Mouse (Mus musculus) liver, embryonic 15.5 days (tissue): ENCODE data around the gene Rnf121. TPM values are rescaled to one million over a fixed set of nuclear protein-coding genes. Genes with fewer than 3 reads are reported as not detected.

ENCODE experiments used
- ATAC-seq: fragments of 200-750 bp; cut with Nextera tagmentation; 2 replicates; pipeline ENCODE4 v1.8.0; 2017; ENCODE audit warnings: moderate number of reproducible peaks, mild to moderate bottlenecking, moderate library complexity; ENCODE audit not compliant: insufficient read depth
- H3K27ac ChIP-seq: fragments of 300-500 bp; sonication (generic); replicated peaks from 2 replicates; pipeline ENCODE4 v1.5.1; 2015; ENCODE audit warnings: mild to moderate bottlenecking, inconsistent platforms
- H3K27me3 ChIP-seq: fragments of 300-500 bp; sonication (generic); 2 replicates; pipeline ENCODE4 v1.6.1; 2015; ENCODE audit warnings: mild to moderate bottlenecking, inconsistent platforms
- H3K36me3 ChIP-seq: fragments of 300-500 bp; sonication (generic); replicated peaks from 2 replicates; pipeline ENCODE4 v1.6.1; 2015; ENCODE audit warnings: moderate library complexity, mild to moderate bottlenecking, inconsistent platforms
- H3K4me1 ChIP-seq: fragments of 300-500 bp; sonication (generic); replicated peaks from 2 replicates; pipeline ENCODE4 v1.6.1; 2015; ENCODE audit warnings: inconsistent platforms
- H3K4me2 ChIP-seq: fragments of 300-500 bp; sonication (generic); 2 replicates; pipeline ENCODE4 v1.6.1; 2015; ENCODE audit warnings: moderate library complexity, mild to moderate bottlenecking, inconsistent platforms
- H3K4me3 ChIP-seq: fragments of 300-500 bp; sonication (generic); replicated peaks from 2 replicates; pipeline ENCODE4 v1.5.1; 2015; ENCODE audit warnings: mild to moderate bottlenecking, inconsistent platforms
- H3K9ac ChIP-seq: fragments of 300-500 bp; sonication (generic); 2 replicates; pipeline ENCODE4 v1.6.1; 2015; ENCODE audit warnings: moderate library complexity, mild to moderate bottlenecking, inconsistent platforms
- H3K9me3 ChIP-seq: fragments of 300-500 bp; sonication (generic); replicated peaks from 2 replicates; pipeline ENCODE4 v1.6.1; 2016; ENCODE audit warnings: inconsistent platforms
- WGBS: fragments of 180-500 bp; shearing (Covaris S2); methylation state at CpG from one replicate; pipeline ENCODE4 v1.1.7; 2015; ENCODE audit warnings: mixed read lengths; ENCODE audit not compliant: insufficient replicate concordance; 5-methylcytosine and 5-hydroxymethylcytosine counted together
- polyA plus RNA-seq: library from polyadenylated mRNA; unstranded; fragments of >200 nt; fragmentation: Nextera tagmentation; extraction: Ambion mirVana; gene quantifications from 2 replicates; pipeline ENCODE4 v1.2.1, GENCODE M21; 2015

The Rnf121 gene
- polyA plus RNA-seq, 1 experiment from 2014 or later = 11.5 TPM

DNA sequence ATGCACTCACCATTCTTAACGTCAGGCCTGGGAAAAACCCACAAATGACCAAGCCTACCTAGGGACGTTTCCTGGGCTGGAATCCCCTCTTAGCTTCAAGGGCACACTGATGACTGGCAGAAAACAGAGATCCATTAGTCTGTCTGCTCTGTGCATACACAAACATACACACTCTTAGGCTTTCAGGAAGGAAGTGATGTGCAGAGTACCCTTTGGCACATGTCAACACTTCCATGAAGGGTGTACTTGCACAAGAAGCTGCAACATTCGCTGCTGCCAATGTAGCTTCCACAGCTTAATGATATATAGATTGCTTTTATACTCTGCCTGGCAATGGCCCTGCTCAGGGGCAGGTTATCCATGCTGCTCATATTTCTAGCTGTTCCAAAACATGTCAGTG lies 45.9 kb downstream of the Rnf121 start:
- H3K4me1 ChIP-seq = peaks cover 9% of the 10 kb centered on the region; the same call in 1 of the 2 replicates
- no peaks in the 10 kb centered on the region for H3K27me3 ChIP-seq
- no peak overlapping the region for H3K9ac ChIP-seq
- H3K4me2 ChIP-seq = no peak overlapping the region
- no peak for ATAC-seq
- peaks cover 94% of the 10 kb centered on the region for H3K36me3 ChIP-seq
- H3K4me3 ChIP-seq = no peak overlapping the region
- 61% methylated on average over 3 of the region's 3 CpGs for WGBS
- no peaks in the 10 kb centered on the region for H3K9me3 ChIP-seq
- H3K27ac ChIP-seq = no peak overlapping the region; the same call in 1 of the 2 replicates

- no peak within 1 kb of the TSS for H3K9ac ChIP-seq
- no peak within 1 kb of the TSS for H3K4me2 ChIP-seq
- H3K27me3 ChIP-seq = no peaks in the 10 kb centered on the region
- no peak within 1 kb of the TSS for H3K4me3 ChIP-seq
- H3K36me3 ChIP-seq = peaks cover 96% of the 10 kb centered on the region
- H3K9me3 ChIP-seq = no peaks in the 10 kb centered on the region
- WGBS = 76% methylated on average over 3 of the region's 3 CpGs
- no peak for ATAC-seq
- H3K4me1 ChIP-seq = peaks cover 9% of the 10 kb centered on the region; the same call in 1 of the 2 replicates
- peak within 1 kb of the TSS; percentile 29; the same call in 1 of the 2 replicates for H3K27ac ChIP-seq
Measured at GRCm38 (mm10) chr7:102018590-102018989, 46.7 kb downstream of the Rnf121 start, which contains the start of gene Il18bp. Gene Il18bp, minus strand, starts transcription at chr7:102018690.

GRCm38 (mm10) chr7:102018034-102018433 lies 47.2 kb downstream of the Rnf121 start:
- Histone ChIP-seq H3K27me3 (no peaks in the 10 kb centered on the region), H3K9me3 (no peaks in the 10 kb centered on the region), H3K4me2 (no peak overlapping the region), H3K36me3 (peaks cover 97% of the 10 kb centered on the region), H3K27ac (0 out of 2 replicates have a peak overlapping the region, but pooled peaks have one; percentile 29), H3K4me1 (peaks cover 9% of the 10 kb centered on the region; the same call in 1 of the 2 replicates), H3K9ac (no peak overlapping the region), H3K4me3 (no peak overlapping the region)
- ATAC-seq = no peak
- 73% methylated on average over 7 of the region's 7 CpGs for WGBS

GRCm38 (mm10) chr7:102017452-102017851 lies 47.8 kb downstream of the Rnf121 start:
- Histone ChIP-seq H3K27ac (no peak overlapping the region), H3K9me3 (no peaks in the 10 kb centered on the region), H3K36me3 (peaks cover 97% of the 10 kb centered on the region), H3K4me3 (no peak overlapping the region), H3K4me2 (no peak overlapping the region), H3K9ac (no peak overlapping the region), H3K4me1 (peaks cover 9% of the 10 kb centered on the region; the same call in 1 of the 2 replicates), H3K27me3 (no peaks in the 10 kb centered on the region)
- WGBS = 65% methylated on average over 5 of the region's 5 CpGs
- ATAC-seq = no peak

DNA sequence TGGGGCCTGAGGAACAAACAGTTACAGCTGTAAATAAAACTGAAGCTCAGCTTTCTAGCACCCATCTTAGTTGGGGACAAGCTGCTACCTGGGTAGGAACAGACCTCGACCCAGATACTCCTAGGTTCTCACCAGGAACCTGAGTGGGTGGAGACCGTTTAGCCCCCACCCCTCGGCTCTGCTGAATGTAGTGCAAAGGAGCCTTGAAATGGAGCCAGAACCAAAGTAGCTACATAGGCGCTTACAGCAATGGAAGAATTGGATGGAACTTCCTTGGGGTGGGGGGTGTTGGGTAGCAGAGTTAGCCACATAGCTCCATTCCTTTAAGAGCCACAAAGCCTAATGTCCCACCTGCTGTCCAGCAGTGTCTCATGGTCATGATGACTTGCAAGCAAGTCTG lies 48.3 kb downstream of the Rnf121 start:
- no peaks in the 10 kb centered on the region for H3K9me3 ChIP-seq
- no peaks in the 10 kb centered on the region for H3K27me3 ChIP-seq
- 76% methylated on average over 4 of the region's 4 CpGs for WGBS
- no peak overlapping the region for H3K27ac ChIP-seq
- no peak overlapping the region for H3K4me3 ChIP-seq
- no peak overlapping the region for H3K9ac ChIP-seq
- no peak overlapping the region for H3K4me2 ChIP-seq
- H3K4me1 ChIP-seq = peaks cover 9% of the 10 kb centered on the region; the same call in 1 of the 2 replicates
- ATAC-seq = no peak
- peaks cover 97% of the 10 kb centered on the region for H3K36me3 ChIP-seq

- Histone ChIP-seq H3K36me3 (peaks cover 100% of the 10 kb centered on the region), H3K4me3 (no peak overlapping the region), H3K4me2 (no peak overlapping the region), H3K27ac (no peak overlapping the region), H3K4me1 (peaks cover 11% of the 10 kb centered on the region; the same call in 1 of the 2 replicates), H3K9ac (no peak overlapping the region), H3K27me3 (no peaks in the 10 kb centered on the region), H3K9me3 (no peaks in the 10 kb centered on the region)
- no peak for ATAC-seq
- 85% methylated on average over 2 of the region's 2 CpGs for WGBS
Measured at GRCm38 (mm10) chr7:102014995-102015394, 50.3 kb downstream of the Rnf121 start.

DNA sequence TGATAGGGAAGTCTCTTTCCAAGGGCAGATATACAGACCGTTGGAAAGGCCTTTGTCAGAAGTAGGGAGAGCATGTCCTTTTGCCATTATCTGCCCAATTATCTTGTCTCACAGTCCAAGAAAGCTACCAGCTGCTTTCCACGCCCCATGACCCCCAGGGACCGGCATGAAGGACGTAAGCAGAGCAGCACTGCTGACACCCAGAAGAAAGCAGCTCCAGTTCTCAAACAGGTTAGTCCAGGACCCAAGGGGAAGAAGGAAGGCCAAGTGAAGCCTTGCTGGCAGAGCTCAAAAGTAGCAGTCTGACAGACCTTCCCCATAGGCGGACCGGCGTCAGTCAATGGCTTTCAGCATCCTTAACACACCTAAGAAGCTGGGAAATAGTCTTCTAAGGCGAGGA lies 51.9 kb downstream of the Rnf121 start:
- Histone ChIP-seq H3K4me2 (no peak overlapping the region), H3K9ac (no peak overlapping the region), H3K9me3 (no peaks in the 10 kb centered on the region), H3K27ac (no peak overlapping the region), H3K36me3 (peaks cover 100% of the 10 kb centered on the region), H3K27me3 (no peaks in the 10 kb centered on the region), H3K4me1 (peaks cover 24% of the 10 kb centered on the region), H3K4me3 (no peak overlapping the region)
- no peak for ATAC-seq
- WGBS = 88% methylated on average over 8 of the region's 8 CpGs

- H3K9ac ChIP-seq = no peak overlapping the region
- H3K4me3 ChIP-seq = no peak overlapping the region
- no peaks in the 10 kb centered on the region for H3K27me3 ChIP-seq
- H3K4me1 ChIP-seq = peaks cover 23% of the 10 kb centered on the region
- no peak overlapping the region for H3K27ac ChIP-seq
- H3K9me3 ChIP-seq = no peaks in the 10 kb centered on the region
- no peak for ATAC-seq
- peaks cover 99% of the 10 kb centered on the region for H3K36me3 ChIP-seq
- H3K4me2 ChIP-seq = no peak overlapping the region
- WGBS = 86% methylated on average over 9 of the region's 9 CpGs
Measured at GRCm38 (mm10) chr7:102011855-102012254, 53.4 kb downstream of the Rnf121 start.

DNA sequence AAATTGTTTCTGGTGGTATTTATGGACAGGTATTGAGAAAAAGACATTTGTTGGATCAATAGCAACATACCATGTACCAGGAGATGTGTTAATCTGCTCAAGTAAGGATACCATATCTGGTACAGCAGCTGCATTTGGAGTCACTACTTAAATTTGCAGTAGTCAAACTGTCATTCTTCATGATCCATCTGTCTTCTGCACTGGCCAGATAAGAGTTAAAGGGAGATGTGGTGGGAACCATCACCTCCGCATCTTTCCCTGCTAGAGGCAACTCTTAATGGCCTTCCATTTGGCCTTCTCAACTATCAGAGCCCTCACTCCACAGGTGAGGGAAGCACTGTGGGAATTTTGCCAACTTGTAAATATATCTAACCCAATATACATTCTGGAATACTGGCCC lies 58.7 kb downstream of the Rnf121 start:
- Histone ChIP-seq H3K9ac (no peak overlapping the region), H3K4me1 (peaks cover 59% of the 10 kb centered on the region), H3K36me3 (peaks cover 96% of the 10 kb centered on the region), H3K4me3 (no peak overlapping the region), H3K9me3 (no peaks in the 10 kb centered on the region), H3K27me3 (no peaks in the 10 kb centered on the region), H3K4me2 (peak overlapping the region; percentile 29), H3K27ac (peak overlapping the region; percentile 56)
- peak; percentile 85 for ATAC-seq
- WGBS = 13% methylated on average over 1 of the region's 1 CpGs

DNA sequence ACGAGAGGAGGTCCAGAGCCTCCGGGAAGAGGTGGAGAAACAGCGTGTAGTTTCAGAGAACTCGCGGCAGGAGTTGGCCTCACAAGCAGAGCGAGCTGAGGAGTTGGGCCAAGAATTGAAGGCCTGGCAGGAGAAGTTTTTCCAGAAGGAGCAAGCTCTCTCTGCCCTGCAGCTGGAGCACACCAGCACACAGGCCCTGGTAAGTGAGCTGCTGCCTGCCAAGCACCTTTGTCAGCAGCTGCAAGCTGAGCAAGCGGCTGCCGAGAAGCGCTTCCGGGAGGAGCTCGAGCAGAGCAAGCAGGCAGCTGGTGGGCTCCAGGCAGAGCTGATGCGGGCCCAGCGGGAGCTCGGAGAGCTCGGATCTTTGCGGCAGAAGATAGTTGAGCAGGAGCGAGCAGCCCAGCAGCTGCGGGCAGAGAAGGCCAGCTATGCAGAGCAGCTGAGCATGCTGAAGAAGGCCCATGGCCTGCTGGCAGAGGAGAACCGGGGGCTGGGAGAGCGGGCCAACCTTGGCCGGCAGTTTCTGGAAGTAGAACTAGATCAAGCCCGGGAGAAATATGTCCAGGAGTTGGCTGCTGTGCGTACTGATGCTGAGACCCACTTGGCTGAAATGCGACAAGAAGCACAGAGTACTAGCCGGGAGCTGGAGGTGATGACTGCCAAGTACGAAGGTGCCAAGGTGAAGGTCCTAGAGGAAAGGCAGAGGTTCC lies 64.2 kb downstream of the Rnf121 start:
- Histone ChIP-seq H3K4me2 (no peak overlapping the region), H3K27me3 (no peaks in the 10 kb centered on the region), H3K4me1 (peaks cover 30% of the 10 kb centered on the region), H3K9ac (no peak overlapping the region), H3K36me3 (peaks cover 97% of the 10 kb centered on the region), H3K4me3 (no peak overlapping the region), H3K27ac (no peak overlapping the region), H3K9me3 (no peaks in the 10 kb centered on the region)
- WGBS = 93% methylated on average over 26 of the region's 26 CpGs
- ATAC-seq = no peak

DNA sequence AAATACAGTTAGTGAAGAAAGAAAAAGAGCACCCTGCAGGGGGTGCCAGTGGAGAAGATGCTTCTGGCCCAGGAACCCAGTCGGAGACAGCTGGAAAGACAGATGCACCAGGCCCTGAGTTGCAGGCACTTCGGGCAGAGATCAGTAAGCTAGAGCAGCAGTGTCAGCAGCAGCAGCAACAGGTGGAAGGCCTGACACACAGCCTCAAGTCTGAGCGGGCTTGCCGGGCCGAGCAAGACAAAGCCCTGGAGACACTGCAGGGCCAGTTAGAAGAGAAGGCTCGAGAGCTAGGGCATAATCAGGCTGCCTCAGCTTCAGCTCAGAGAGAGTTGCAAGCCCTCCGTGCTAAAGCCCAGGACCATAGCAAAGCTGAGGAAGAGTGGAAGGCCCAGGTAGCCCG lies 65.0 kb downstream of the Rnf121 start:
- peaks cover 97% of the 10 kb centered on the region for H3K36me3 ChIP-seq
- peaks cover 22% of the 10 kb centered on the region for H3K4me1 ChIP-seq
- no peaks in the 10 kb centered on the region for H3K27me3 ChIP-seq
- ATAC-seq = no peak
- H3K4me3 ChIP-seq = no peak overlapping the region
- no peak overlapping the region for H3K9ac ChIP-seq
- H3K9me3 ChIP-seq = no peaks in the 10 kb centered on the region
- no peak overlapping the region for H3K27ac ChIP-seq
- no peak overlapping the region for H3K4me2 ChIP-seq
- WGBS = 89% methylated on average over 8 of the region's 8 CpGs
